Mouse (Mus musculus) megakaryocyte, embryonic 14.5 days (primary cell): ENCODE measurements around the gene Trim2. TPM values are rescaled to one million over a fixed set of nuclear protein-coding genes. Genes with fewer than 3 reads are reported as not detected.

Experiments
- H3K27me3 ChIP-seq: replicated peaks from 2 replicates; pipeline ENCODE3; 2012; ENCODE audit warnings: inconsistent platforms
- H3K36me3 ChIP-seq: replicated peaks from 2 replicates; pipeline ENCODE3; 2012; ENCODE audit warnings: low read length, inconsistent platforms, mixed read lengths
- H3K4me1 ChIP-seq: 2 replicates; pipeline ENCODE4 v1.6.1; 2012; ENCODE audit warnings: inconsistent platforms
- H3K4me3 ChIP-seq: replicated peaks from 2 replicates; pipeline ENCODE3; 2012; ENCODE audit warnings: moderate library complexity, mild to moderate bottlenecking, inconsistent platforms
- H3K9me3 ChIP-seq: 2 replicates; pipeline ENCODE4 v1.6.1; 2012; ENCODE audit warnings: inconsistent platforms
- FLI1 ChIP-seq: IDR thresholded peaks from 2 replicates; pipeline ENCODE4 v1.6.1; 2012; ENCODE audit warnings: low read length, inconsistent platforms, mixed read lengths
- GATA1 ChIP-seq: IDR thresholded peaks from 3 replicates; pipeline ENCODE4 v1.6.1; 2012; ENCODE audit warnings: mixed read lengths, low read length, inconsistent platforms, borderline replicate concordance
- polyA plus RNA-seq: library from polyadenylated mRNA; stranded (reverse); fragments of >175 nt; gene quantifications from 2 replicates; pipeline ENCODE4 v1.2.3, GENCODE M21; 2012; ENCODE audit warnings: low replicate concordance; ENCODE audit not compliant: insufficient read depth

The Trim2 gene
- polyA plus RNA-seq, 1 experiment = not detected

DNA sequence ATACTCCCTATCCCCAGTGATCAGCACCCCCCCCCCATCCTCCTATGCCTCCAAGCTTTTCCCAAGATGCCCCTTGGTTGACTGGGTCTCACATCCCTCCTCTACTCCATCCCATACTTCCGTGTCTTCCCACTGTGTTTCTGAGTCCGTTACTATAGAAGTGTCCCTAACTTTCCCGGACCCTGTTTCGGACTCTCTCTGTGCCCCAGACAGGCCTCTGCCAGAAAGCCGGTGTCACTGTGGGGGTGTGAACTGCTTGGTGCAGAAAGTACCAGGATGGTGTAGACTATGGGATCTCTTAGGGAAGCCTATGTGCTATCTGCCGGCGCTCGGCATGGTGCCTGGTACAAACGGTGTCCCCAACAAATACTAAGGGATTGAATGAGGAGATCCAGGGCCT lies 36.4 kb upstream of the Trim2 start:
- H3K9me3 ChIP-seq = no peaks in the 10 kb centered on the region
- H3K27me3 ChIP-seq = peaks cover 66% of the 10 kb centered on the region
- TF ChIP-seq GATA1 = no peak
- no peaks in the 10 kb centered on the region for H3K36me3 ChIP-seq
- H3K4me3 ChIP-seq = no peak overlapping the region
- H3K4me1 ChIP-seq = peaks cover 34% of the 10 kb centered on the region

DNA sequence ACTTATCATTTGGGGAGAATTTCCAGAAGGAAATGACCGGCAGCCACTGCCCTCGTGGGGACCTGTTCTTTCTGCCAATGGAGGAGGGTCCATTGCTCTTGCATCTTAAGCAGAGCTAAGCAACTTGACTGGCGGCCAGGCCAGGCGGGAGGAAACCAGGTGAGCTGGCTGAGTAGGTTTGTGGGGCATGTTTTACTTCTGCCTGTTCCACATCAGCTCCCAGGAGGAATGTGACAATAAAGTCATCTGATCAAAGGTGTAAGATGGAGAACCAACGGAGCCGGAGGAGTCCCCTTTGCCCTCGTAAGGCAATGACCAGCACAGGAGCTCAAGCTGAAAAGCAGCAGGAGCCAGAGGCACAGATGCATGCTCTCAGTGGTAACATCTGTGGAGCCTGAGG lies 35.1 kb upstream of the Trim2 start:
- TF ChIP-seq GATA1 = no peak
- TF ChIP-seq FLI1 = no peak

GRCm38 (mm10) chr3:84337585-84337984 lies 30.9 kb upstream of the Trim2 start:
- peaks cover 22% of the 10 kb centered on the region for H3K4me1 ChIP-seq
- no peaks in the 10 kb centered on the region for H3K9me3 ChIP-seq
- peaks cover 48% of the 10 kb centered on the region for H3K27me3 ChIP-seq
- no peaks in the 10 kb centered on the region for H3K36me3 ChIP-seq
- TF ChIP-seq FLI1 (no peak), GATA1 (no peak)
- peak overlapping the region; percentile 7 for H3K4me3 ChIP-seq

More for the DNA sequence above, 35.1 kb upstream of the Trim2 start:
- peaks cover 59% of the 10 kb centered on the region for H3K27me3 ChIP-seq
- no peaks in the 10 kb centered on the region for H3K36me3 ChIP-seq
- no peak overlapping the region for H3K4me3 ChIP-seq
- H3K4me1 ChIP-seq = peaks cover 28% of the 10 kb centered on the region
- H3K9me3 ChIP-seq = no peaks in the 10 kb centered on the region

DNA sequence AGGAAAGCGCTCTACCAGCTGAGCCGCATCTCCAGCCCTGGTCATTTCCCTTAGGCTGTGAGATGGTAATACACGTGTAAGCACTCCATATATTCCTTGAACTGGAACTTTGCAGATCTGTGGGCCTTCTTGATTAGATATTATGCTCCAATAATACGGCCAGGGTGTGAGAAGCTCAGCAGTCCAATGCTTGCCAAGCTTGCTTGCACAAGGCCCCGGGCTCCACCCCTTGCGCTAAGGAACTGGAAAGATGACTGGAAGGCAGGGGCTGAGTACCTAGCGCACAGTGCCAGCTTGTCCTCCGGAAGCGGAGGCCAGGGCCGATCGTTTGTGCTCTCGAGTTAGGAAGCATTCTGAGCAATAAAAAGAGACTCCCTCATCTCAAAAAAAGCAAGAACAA lies 29.7 kb upstream of the Trim2 start:
- TF ChIP-seq GATA1 (no peak), FLI1 (no peak)
- Histone ChIP-seq H3K9me3 (no peaks in the 10 kb centered on the region), H3K36me3 (no peaks in the 10 kb centered on the region), H3K4me1 (peaks cover 22% of the 10 kb centered on the region), H3K27me3 (peaks cover 40% of the 10 kb centered on the region), H3K4me3 (no peak overlapping the region)

GRCm38 (mm10) chr3:84335421-84336073 lies 28.9 kb upstream of the Trim2 start:
- H3K4me1 ChIP-seq = peaks cover 22% of the 10 kb centered on the region

DNA sequence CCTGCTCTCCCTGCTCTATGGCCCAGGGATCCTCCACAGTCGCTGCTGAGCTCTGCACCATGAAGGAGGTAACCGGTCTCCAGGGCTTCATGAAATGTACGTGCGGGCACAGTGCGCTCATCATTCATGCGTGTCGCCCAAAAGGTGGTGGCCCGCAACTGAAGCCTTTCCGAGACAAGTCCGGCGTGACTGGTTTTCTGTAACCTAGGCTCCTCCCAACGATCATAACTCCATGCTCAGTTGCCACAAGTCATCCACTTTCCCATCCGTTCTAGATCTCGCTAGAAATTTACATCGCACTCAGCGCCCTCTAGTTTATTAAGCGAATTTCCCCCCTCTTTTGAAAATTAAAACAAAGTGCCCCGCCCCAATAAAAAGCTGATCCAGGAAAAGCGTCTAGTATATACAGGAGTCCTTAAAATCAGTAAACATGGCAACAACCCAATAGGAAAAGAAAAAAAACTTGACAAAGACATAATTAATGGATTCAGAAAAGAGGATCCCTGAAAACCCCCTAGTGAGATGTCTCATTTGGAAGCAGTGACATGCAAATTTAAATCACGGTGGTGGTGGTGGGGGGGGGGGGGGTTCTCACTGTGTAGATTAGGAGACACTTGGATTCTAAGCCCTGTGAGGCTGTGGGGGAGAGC lies 28.2 kb upstream of the Trim2 start:
- Histone ChIP-seq H3K36me3 (no peaks in the 10 kb centered on the region), H3K9me3 (no peaks in the 10 kb centered on the region), H3K4me3 (peak overlapping the region; percentile 43), H3K4me1 (peaks cover 22% of the 10 kb centered on the region), H3K27me3 (peaks cover 41% of the 10 kb centered on the region)
- TF ChIP-seq FLI1 = no peak
- TF ChIP-seq GATA1 = no peak

More at GRCm38 (mm10) chr3:84335421-84336073, 28.9 kb upstream of the Trim2 start:
- Histone ChIP-seq H3K36me3 (no peaks in the 10 kb centered on the region), H3K9me3 (no peaks in the 10 kb centered on the region), H3K27me3 (peaks cover 41% of the 10 kb centered on the region), H3K4me3 (no peak overlapping the region)
- no peak for TF ChIP-seq GATA1
- TF ChIP-seq FLI1 = no peak

DNA sequence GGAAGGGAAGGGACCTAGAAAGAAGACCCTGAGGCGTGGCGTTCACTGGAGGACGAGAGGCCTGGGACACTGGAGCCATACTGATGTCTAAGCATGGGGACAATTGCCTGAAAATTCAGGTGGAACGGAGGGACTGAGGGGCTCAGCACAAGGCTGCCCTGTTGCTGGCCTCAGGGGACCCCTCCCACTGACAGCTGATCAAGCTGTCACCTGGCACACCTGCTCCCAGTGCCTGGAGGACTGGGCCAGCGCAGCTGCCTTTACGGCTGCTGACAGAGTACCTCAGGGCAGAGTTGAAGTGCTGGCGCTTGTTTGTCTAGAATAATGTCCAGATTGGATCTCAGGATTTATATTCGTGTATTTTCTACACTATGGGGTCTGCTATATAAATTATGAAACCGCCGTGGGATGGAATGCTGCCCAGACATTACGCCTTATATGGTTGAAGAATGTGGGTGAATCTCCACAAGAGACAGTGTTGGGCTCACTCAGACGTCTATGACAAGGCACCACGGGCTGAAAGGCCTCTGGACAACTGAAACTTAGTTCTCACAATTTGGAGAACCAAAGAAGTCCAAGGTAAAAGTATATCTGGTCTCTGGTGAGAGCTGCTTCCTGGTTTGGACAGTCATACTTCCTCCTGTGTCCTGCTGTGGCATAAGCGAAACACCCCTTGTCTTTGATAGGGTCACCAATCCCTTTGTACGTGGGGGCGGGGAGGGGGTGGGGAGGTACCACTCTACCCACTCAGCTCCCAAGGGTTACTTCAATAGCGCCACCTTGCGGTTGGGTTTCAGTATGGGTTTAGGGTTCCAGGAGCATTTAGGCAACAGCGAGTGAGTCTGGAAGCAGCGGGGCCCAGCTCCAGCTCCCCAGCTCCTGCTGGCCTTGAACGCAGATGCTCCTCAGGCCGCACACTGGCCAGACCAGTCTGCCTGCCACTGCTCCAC lies 27.0 kb upstream of the Trim2 start:
- Histone ChIP-seq H3K36me3 (no peaks in the 10 kb centered on the region), H3K9me3 (no peaks in the 10 kb centered on the region), H3K27me3 (peaks cover 41% of the 10 kb centered on the region), H3K4me3 (peak overlapping the region; percentile 82), H3K4me1 (peaks cover 28% of the 10 kb centered on the region)
- TF ChIP-seq FLI1 = no peak
- no peak for TF ChIP-seq GATA1

- no peaks in the 10 kb centered on the region for H3K36me3 ChIP-seq
- TF ChIP-seq GATA1 (no peak), FLI1 (no peak)
- no peak overlapping the region for H3K4me3 ChIP-seq
- H3K27me3 ChIP-seq = peaks cover 30% of the 10 kb centered on the region
- no peaks in the 10 kb centered on the region for H3K9me3 ChIP-seq
- H3K4me1 ChIP-seq = peaks cover 24% of the 10 kb centered on the region
Observed at GRCm38 (mm10) chr3:84330210-84330609, 23.5 kb upstream of the Trim2 start.

GRCm38 (mm10) chr3:84324967-84325441 lies 18.3 kb upstream of the Trim2 start:
- no peak overlapping the region for H3K4me3 ChIP-seq

DNA sequence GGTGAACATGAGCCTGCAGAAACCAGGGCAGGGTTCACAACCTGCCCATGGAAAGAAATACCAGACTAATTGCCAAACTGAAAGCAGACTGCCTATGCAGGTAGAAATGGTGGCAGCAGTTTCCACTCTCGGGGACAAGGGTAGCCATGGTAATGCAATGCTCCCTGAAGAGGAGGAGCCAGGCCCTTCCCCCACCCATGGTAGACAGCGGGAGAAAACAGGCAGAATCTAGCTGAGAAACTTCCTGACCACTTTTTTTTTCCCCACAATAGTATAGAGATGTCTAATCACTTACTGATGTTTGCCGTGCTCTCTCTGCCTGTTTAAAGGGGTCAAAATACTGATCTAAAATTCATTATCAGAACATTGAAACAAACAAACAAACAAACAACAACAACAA lies 17.8 kb upstream of the Trim2 start:
- Histone ChIP-seq H3K4me3 (no peak overlapping the region), H3K27me3 (peaks cover 8% of the 10 kb centered on the region), H3K9me3 (no peaks in the 10 kb centered on the region), H3K4me1 (peaks cover 32% of the 10 kb centered on the region), H3K36me3 (no peaks in the 10 kb centered on the region)
- TF ChIP-seq FLI1 (no peak), GATA1 (no peak)

More at GRCm38 (mm10) chr3:84324967-84325441, 18.3 kb upstream of the Trim2 start:
- Histone ChIP-seq H3K4me1 (peaks cover 28% of the 10 kb centered on the region), H3K36me3 (no peaks in the 10 kb centered on the region), H3K9me3 (no peaks in the 10 kb centered on the region), H3K27me3 (peaks cover 10% of the 10 kb centered on the region)
- TF ChIP-seq GATA1 (no peak), FLI1 (no peak)
